Mouse (Mus musculus): Measurements from ENCODE around the gene Stk39.

Stk39 gene

DNA sequence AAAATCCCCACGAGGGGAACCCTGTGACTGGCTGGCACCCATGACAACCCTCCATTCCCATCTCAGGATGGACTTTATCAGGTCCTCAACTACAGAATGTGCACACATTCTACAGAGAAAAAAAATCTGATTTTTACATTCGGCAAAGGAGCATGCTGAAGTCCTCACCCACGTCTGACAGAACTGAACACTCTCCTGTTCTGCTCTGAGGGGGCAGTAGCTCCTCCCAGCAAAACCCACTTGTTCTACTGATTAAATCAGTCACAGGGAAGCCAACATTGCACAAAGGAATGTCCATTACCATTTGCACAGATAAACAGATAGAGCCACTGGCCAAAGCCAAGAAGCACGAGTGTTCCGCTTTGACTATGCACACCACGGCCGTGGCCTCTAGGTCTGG lies 52.3 kb downstream of the Stk39 start:
- DNase-seq, result no peak

DNA sequence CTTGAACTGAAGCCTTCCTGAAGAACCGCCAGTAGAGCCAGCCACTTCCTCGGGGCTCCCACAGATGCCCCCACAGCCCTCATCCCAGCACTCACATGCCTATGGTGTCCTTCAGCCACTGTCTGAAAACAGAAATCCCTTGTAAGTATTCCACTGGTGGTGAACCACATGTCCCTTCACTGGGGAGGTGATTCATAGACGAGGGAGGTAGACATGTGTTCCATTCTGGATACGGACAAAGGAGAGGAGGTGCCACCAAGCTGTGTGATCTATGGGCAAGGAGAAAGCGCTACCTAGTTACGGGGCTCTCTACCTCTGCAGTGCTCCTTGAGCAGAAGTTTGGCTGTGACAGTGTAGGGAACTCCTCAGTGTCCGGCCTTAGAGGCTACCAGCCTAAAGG lies 52.9 kb downstream of the Stk39 start:
- no peak for DNase-seq

DNA sequence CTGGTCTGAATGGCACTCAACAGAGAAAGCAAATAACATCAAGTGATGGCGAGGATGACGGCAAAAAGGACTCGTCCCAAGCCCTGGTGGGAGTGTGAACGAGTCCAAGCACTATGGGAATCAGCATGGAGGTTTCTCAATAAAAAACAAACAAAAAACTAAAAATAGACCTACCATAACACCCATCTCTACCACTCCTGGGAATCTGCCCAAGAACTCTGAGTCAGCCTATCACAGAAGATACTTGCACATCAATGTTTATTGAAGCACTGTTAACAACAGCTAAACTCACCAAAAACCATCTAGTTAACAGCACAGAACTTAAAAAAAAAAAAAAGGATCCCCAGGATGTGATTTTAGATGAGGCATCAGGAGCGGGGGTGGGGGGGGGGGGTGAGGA lies 55.0 kb downstream of the Stk39 start:
- DNase-seq, result no peak

DNA sequence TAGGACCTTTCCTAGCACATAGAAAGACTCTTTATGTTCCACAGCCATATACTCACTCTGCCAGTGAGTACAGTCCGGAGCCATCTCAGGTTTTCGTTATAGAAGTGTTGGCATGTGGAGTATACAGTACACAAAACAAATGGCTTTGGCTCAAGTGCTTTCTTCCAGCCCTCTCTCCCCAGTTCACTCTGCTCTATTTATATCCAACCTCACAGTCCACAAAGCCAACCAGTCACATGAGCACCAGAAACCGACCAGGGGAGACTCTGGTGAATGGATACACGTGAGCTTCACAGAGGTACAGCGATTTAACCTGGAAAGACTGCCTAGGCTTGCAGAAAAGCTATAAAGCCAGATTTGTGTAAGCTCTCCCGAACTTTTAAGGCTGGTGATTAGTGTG lies 56.4 kb downstream of the Stk39 start:
- DNase-seq, result peak; percentile 48 to 64

DNA sequence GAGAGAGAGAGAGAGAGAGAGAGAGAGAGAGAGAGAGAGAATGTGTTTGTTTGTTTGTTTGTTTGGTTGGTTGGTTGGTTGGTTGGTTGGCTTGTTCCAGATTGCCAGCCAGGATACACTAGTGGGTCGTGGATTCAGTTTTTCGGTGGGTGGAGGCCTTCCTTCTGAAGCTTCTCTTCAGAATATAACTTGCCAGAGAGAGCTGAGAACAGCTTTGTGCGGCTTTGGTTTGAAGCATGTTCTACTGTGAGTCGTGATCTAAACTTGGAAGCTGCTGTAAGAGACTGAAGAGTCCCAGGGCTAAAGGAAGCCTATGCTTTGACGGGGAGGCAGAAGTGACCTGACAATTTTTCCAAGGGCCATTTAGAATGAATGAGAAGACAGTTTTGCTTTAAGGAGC lies 59.9 kb downstream of the Stk39 start:
- DNase-seq, result no peak

DNA sequence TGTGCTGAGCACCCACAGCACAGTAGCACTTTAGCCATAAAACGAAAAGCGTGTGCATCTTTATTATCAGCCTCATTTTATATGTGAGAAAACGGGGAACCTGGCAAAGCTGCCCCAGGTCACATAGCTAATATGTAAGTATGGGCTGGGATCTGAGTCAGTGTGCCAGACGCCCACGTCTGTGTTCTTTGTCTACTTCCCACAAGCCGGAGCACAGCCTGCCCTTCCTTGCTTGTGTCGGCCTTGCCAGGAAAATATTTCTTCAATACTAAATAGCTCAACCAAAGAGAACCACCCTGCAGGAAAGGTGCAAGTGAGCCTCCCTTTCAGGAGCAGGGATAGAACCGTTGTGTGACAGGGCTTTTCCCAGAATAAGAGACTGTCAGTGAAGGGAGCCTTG lies 60.9 kb downstream of the Stk39 start:
- peak in 1 of 2 experiments; percentile 32 for DNase-seq

DNA sequence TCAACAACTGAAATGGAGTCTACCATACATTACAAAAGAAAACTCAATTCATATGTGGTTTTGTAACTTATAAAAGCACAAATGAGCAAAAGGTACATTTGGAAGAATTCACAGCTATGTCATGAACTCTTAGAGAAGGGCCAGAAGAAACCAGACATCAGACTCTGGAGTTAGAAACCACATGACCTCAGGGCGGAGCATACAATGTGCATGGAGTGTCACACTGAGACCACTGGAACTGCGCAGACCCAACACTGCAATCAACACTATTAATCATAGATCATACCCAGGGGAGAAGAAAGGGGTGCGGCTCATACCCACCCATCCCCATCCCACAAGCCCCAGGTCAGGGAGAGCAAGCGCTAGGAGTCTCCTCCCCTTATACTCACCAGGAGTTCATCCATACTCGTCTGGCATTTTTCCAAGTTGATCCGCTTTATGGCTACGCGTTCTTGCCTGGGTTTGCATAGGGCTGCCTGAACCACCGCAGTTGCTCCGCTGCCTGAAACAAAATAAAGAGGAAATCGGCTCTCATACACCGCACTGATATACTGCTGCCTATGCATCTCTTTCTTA lies 62.3 kb downstream of the Stk39 start:
- no peak for DNase-seq

DNA sequence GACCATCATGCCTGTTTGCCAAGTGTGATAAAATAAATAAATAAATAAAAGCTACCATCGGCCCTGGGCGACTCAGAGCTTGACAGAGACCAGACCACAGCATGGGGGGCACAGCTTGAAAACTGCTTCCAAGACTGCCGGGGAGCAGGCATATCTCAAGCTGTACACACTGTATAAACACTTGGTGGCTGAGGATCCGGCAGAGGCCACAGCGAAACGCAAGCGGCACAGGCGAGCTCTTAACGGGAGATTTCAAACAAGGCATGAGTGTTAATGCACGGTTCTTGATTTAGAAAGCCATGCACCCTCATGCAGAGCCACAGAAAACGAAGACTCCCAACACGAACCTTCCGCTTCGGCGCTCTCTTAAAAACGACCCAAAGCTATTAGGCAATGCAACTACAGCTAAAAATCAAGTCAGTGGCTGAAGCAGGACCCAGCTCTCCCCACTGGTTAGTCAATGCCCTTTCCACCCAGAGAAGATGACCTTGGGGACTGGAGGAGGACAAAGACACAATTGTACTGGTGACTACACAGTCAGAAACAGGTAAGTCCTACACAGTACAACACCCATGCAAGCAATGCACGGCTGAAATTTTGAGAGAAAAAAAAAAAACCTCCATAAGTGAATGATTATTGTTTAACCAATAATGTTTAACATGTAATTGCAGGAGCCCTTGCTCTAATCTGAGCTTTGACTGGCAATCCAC lies 63.6 kb downstream of the Stk39 start:
- DNase-seq, result no peak

DNA sequence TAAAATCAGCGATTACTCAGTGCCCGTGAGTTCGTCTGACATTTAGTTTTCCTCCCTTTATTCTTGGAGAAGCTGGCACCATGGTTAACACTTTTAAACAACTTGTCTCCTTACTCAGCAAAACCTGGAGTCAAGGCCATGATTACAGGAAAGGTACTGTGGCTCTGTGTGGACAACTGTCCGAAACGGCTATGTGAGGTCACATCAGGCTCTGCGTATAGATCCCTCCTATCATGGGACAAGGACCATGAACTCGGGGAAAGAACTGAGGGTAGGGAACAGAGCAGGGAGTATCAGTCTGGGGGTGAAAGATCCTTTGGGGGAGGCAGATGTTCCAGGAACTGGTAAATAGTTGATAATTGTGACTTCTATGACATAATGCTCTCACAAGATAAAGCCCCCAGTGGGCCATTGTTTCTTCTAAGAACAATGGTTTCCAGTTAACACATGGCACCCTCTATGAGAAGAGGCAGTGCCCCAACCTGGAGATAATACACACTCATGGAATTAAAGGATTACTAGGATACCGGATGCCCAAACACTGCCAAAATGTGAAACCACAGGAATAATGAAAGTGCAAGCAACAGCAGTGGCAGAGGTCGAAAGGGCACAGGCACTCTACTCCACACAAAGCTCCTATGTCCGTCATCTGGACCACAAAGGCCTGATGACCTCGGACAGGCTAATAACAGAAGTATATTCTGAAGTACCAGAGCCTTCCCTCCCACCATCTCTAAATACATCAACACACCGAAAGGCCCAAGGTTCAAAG lies 64.7 kb downstream of the Stk39 start:
- no peak for DNase-seq

DNA sequence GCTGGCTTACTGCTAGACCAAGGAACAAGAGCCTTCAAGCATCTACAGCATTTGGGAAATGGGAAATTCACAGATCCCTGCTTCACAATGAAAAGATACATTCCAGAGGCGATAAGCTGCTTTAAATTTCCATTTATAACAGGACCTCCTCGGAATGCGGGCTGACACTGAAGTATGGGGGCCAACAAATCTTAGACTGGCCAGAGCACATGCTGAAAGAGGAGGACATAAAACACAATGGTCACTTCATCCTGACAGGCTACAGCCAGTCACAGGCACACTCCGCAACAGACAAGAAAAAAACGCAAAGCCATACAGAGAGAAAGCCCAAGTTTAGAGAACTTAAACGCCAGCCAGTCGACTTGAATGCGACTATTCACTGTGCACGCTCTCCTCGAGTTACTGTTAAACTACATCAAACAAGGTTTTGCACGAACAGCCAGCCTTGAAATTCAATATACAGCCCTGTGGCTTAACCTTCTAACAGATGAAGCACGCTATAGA lies 65.4 kb downstream of the Stk39 start:
- DNase-seq, result no peak

DNA sequence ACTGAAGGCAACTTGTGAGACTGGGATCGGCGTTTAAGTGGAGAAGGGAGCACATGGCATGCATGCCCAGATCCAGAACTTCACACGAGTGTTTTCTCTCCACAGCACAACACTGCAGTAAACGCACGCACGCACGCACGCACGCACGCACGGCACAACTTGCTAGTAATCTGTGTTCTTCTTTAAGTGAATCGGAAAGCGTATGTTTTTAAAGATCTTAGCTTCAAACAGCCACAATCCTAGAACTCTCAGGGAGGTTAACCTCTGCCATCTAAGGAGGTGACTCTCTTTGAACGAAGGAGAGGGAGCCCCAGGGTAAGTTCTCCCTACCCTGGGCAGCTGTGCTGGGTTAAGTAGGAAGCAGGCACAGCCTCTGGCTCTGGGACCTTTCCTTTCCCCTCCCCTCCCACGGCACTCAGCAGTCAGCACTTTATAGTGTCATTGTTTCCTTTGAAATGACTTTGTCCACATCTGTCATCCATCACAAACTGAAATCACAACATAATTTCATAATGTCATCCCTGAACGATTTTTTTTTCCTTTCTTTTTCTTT lies 66.8 kb downstream of the Stk39 start:
- no peak for DNase-seq

DNA sequence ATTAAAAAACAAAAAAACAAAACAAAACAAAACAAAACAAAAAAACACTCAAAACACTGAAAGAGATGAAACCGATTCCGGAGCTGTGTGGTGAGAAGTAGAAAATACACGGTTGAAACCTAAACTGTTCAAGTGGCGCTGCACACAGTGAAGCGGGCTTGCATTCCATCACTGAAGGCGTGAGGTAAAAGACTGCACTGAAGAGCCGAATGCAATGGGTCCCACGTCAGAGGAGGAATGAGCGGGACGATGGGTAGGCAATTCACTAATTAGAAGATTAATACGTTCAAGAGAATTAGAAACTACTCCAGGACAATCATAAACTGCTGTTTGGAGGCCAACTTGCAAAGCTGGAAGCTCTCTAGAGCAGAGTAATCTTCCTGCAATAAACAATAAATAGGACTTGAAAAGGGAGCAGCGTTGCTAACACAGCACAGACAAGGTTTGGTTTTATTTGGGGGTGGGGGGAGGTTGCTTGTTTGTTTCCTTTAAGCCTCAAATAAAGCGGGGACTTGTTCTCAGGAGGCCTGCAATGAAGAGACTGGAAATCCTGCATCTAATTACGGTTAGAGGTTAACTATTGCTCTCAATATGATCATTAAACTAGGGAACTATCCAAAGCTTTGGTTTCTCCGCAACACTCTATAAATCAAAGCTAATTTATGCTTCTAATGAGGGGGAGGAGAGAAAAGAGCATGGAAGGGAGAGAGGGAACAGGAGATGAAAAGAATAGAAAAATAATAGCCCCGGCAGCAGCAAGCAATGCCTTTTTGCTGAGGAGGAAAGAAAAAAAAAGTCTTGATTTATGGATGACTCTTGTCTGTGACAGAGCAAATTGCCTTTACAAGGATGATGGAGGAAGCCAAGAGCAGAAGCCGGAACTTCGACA lies 67.5 kb downstream of the Stk39 start:
- DNase-seq, result no peak

DNA sequence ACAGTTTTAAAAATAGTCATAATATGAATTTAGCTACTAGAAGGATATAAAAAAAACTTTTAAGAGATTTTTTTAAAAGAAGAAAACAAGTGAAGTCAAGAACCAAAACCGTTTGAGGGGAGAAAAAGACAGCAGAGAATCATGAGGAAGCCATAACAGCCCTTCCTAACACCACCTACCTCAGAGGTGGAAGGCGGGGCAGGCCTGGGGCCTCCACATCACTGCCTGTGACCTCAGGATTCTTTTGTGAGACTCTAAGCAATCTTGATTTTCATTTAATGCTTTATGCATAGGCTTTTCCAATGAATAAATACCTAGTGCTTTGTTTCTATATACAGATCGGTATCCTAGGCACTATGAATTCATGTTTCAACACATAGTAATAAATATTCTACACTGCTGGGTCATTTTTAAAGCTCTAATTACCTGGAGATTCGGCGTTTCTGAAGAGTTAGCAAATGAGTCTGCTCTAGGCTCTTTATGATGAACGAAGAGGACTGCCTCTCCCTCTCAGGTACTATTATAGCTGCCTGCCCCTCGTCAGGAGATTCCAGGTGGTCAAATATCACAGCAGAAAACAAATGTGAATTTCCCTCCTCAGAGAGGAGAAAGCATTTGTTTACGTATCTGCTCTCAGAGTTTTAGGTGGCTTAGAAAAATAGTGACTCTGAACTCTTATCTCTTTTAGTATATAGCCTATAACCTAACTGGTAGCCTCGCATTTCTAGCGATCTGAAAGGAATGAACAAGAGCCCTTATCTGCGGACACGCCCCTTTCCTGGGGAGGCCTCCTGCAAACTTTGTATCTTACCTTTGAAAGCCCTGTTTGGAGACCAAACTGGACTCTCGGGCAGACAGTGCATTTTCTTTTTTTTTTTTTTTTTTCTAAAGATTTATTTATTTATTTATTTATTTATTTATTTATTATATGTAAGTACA lies 78.2 kb downstream of the Stk39 start:
- no peak for DNase-seq

DNA sequence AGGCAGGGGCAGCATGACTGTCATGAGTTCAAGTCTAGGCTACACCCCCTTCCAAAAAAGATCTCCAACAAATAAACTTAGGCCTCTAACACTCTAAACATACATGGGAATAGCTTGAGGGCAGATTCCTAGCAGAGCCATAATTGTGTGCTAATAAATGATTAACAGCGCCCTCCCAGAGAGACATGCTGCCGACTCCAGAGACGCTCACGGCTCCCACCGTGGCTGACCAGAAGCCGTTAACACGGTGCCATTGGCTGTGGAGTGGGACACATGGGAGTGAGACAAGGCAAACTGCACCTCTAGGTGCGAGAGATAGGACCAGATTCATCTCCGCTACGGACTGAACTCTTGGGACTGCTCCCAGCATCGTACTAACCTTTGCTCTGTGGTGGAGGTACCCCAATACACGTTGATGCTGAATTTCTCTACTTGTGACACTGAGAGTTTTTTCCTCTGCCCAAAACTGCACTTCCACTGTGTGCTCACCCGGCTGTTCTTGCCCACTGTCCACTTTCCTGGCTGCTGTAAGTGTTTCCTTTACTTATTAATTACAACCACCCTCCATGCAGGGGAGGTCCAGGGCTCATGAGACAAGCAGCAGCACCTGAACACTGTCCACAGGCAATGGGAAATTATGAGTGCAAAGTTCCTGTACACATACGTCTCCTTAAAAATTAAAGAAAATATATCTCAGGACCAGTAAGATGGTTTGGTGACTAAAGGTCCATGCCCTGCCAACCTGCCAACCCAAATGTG lies 84.1 kb downstream of the Stk39 start:
- DNase-seq, result no peak

DNA sequence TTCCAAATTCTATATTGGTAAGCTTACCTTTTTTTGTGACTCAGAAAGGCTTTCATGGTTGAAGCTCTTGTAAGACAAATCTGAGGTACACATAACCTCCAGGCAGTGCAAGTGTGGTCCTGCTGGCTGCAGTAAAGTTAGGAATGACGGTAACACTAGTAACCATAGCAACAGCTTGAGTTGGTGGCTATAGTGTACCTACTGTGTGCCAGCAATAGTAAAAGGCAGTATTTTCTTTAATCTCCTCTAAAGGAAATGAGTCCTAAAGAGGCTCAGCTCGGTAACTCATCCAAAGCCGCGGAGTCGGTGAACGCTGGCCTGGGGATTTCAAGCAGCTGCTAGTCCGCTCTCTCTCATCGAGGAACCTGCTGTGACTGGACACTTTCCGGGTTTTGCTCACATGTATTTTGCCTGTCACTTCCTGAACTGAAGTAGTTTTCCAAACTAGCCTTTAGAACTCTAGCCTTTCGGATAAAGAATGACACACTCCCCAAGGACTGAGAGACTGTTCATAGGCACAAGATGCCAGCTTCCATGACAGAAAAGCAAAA lies 85.7 kb downstream of the Stk39 start:
- DNase-seq, result no peak

DNA sequence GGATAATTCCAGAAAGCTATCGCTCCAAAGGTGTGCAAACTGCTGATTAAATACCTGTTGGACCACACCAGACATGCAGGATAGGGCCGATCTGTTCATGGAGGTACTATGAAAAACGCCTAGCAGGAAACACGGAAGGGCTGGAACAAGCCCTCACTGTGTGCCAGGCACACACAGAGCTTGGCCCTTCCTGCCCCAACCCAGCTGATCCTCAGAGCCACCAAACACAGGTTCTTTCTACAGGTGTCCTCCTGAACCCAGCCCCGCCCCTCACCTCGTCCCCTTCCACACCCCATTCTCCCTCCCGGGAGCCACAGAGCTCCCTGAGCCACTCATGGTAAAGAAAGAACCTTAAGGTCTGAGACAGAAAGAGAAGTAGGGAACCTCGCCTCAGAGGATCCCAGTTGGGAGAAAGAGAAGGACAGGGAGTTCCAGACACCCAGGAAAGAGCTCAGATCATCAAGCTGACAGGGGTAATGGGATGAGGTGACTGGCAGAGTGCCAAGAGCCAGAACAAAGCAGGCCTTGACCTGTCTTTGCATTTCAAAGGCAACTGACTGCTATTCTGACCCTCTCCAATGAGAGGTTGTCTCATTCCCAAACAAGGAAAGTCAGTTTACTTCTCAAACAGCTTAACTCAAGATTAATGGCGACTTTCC lies 86.3 kb downstream of the Stk39 start:
- no peak for DNase-seq

DNA sequence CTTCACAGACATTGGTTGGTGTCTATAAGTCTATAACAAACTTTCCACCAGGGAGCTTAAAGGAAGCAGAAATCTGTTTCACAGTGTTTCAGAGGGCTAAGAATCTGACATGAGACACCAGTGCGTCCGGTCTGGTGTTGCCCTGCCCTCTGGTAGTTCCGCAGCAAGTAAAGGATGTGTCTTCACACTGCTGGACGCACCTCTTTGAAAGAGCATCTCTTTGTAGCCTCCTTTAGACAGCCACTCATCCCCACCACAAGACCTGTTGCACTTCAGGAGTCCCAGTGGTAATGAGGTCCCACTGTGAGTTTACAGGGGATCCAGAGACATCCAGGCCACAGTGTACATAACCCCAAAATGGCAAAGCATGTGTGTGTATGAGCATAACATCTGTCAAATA lies 88.1 kb downstream of the Stk39 start:
- DNase-seq, result no peak

DNA sequence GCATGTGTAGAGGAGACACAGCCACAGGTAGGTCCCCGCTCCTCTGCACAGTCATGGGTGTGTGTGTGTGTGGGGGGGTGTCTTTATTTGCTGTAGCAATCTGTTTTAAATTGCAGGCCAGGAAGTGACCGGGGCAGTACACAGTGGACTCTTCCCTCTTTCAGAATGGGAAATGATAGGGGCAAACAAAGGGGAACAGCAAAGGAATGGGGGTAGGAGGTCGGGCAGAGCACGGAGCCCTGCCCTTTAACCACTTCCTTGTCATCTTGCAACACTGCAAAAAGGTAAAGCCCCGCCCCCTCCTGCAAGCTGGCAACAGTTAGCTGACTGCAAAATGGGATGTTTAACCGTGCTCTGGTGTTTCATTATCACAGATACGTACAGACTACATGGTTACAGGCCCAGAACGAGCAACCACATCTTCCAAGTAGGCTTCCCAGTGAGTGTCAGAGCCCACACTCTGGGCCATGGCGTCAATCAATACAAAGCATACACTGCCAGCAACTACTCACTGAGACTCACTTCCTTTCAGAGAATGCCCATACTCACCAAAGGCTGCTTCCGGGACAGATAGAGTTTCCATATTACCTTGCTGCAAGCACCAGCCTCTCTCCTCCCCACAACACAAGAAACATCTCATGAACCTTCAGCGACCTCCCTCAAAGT lies 89.5 kb downstream of the Stk39 start:
- DNase-seq, result no peak

DNA sequence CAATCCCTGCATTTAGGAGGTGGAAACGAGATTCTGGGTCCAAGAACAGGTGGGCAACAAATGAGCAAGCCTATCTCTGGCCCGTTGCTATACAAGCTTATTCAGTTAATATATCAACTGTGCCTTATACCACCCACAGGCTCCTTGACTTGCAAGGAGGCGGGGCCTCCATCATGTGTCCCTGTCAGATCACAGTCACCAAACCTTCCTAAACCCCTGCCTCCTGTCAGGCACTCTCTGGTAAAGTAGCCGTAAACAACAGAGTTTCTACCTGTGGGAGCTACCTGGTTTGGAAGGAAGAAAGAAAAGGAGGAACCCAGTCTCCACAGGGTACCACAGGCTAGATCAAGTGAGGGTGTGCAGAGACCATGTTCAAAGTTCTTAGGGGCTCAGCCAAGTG lies 90.2 kb downstream of the Stk39 start:
- no peak for DNase-seq
